In the genomic region with DNA sequence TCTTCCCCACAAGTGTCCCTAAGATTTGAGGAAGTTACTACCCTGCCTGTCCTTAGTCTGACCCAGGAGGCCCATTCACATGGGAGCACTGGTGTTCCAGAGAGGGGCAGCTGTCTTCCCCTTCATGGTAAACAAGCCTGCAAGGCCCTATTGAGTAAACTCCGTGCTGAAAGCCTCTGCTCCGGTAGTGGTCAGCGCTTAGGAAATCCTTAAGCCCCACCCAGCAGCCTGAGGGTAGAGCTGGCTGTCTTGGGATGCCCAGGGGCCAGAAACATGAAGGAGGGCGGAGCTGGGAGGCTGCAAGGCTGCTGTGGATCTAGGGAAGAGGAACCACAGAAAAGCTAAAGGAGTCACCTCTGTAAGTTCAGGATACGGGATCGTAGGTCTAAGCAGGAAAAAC, we compare ENCODE assay signal across 8 mouse cellular contexts. TPM values are rescaled to one million over a fixed set of nuclear protein-coding genes. Genes with fewer than 3 reads are reported as not detected.
DNase-seq lines count a peak whose midpoint lies in the region; ATAC-seq and TF ChIP-seq lines count a peak whose summit lies in the region.

No protein-coding gene starts in this region.

- H3K9me3 ChIP-seq in lung, postnatal 0 days (ENCODE audit: low read length), result no peaks in the 10 kb centered on the region

- ATAC-seq in lung, postnatal 0 days, result peak; percentile 34
- no peak for ATAC-seq in CD4-positive, CD25-positive, alpha-beta regulatory T cell, adult 4 months

- TF ChIP-seq POLR2A in cortical plate, adult 2 months (IDR thresholded peaks at IDR 0.05; ENCODE audit: extremely low read depth, insufficient read depth, low read length), result no peak

- H3K27ac ChIP-seq in cortical plate, adult 2 months (ENCODE audit: insufficient read depth, low read length), result peak overlapping the region; percentile 7; the same call in 1 of the 2 replicates
- H3K27ac ChIP-seq in lung, postnatal 0 days (ENCODE audit: low read length), result peak overlapping the region; percentile 87

- DNase-seq in kidney, adult 11 months, result peak; percentile 45
- no peak for DNase-seq in kidney, adult 9 months
- DNase-seq in induced T-regulatory cell, adult 2 months (ENCODE audit: low read depth), result peak; percentile 54
- DNase-seq in lung, postnatal 0 days (ENCODE audit: low spot score), result peak; percentile 90
- no peak for DNase-seq in cerebellum, adult 8-10 months
- DNase-seq in frontal cortex, postnatal 14 days (ENCODE audit: low spot score in 2 of 2), result no peak

- TF ChIP-seq CTCF in cortical plate, adult 2 months (IDR thresholded peaks at IDR 0.05; ENCODE audit: extremely low read depth, insufficient read depth, low read length), result no peak
- no peak for TF ChIP-seq CTCF in lung, postnatal 0 days (IDR thresholded peaks at IDR 0.05)

- WGBS in lung, postnatal 0 days, result 38% methylated on average over 6 of the region's 6 CpGs

- H3K4me2 ChIP-seq in lung, postnatal 0 days (replicated peaks; ENCODE audit: low read depth, low read length), result peak overlapping the region; percentile 64

- no peaks in the 10 kb centered on the region for H3K27me3 ChIP-seq in lung, postnatal 0 days (replicated peaks; ENCODE audit: insufficient read depth, low read length)

- H3K4me3 ChIP-seq in cortical plate, adult 2 months (ENCODE audit: insufficient read depth, low read length), result no peak overlapping the region
- H3K4me3 ChIP-seq in lung, postnatal 0 days (ENCODE audit: low read depth, low read length), result no peak overlapping the region

- TF ChIP-seq EP300 in lung, postnatal 0 days (IDR thresholded peaks at IDR 0.05), result peak; percentile 62

- no peak overlapping the region for H3K9ac ChIP-seq in lung, postnatal 0 days (replicated peaks; ENCODE audit: low read depth)

- H3K36me3 ChIP-seq in lung, postnatal 0 days (ENCODE audit: insufficient read depth, low read length), result no peaks in the 10 kb centered on the region

- 0 out of 2 replicates have a peak, but pooled peaks cover 2% of the 10 kb centered on the region for H3K4me1 ChIP-seq in cortical plate, adult 2 months (ENCODE audit: control insufficient read depth, insufficient read depth, low read length)
- H3K4me1 ChIP-seq in lung, postnatal 0 days (ENCODE audit: insufficient read depth, low read depth, low read length), result peaks cover 27% of the 10 kb centered on the region

RNA-seq across cellular contexts. Expression of gene Vsir, which starts 2.4 kb away (rescaled TPM):
- polyA plus RNA-seq in cortical plate, adult 2 months (2012; rRNA removed), result 37.6 and 41.4 TPM in 2 replicates
- 13.7 and 19.7 TPM in 2 replicates for polyA plus RNA-seq in lung, postnatal 0 days (2015; fragmentation: Nextera tagmentation; extraction: Ambion mirVana)
- polyA plus RNA-seq in CD4-positive, CD25-positive, alpha-beta regulatory T cell, adult 4 months (2017; shearing (Covaris generic)), result 100 to 1,000 TPM; 171 to 206 TPM

RNA-seq across cellular contexts. Expression of gene Gm17455, which starts 50.5 kb away (rescaled TPM):
- polyA plus RNA-seq in cortical plate, adult 2 months (2012; rRNA removed), result 0.72 and 2.6 TPM in 2 replicates
- 2.3 and 3.2 TPM in 2 replicates for polyA plus RNA-seq in lung, postnatal 0 days (2015; fragmentation: Nextera tagmentation; extraction: Ambion mirVana)
- 1 to 10 TPM; 1.5 to 3.7 TPM for polyA plus RNA-seq in CD4-positive, CD25-positive, alpha-beta regulatory T cell, adult 4 months (2017; shearing (Covaris generic))

Comparison
In these comparisons a context has a peak if more than half of its experiments do, and no peak if none do; other contexts are left out.
1. DNase-seq: peak in kidney, adult 11 months (single experiment), induced T-regulatory cell, adult 2 months (single experiment) and lung, postnatal 0 days (single experiment); none in kidney, adult 9 months (single experiment), cerebellum, adult 8-10 months (single experiment) and frontal cortex, postnatal 14 days (0 of 2).